ENCODE assay signal across 16 mouse cellular contexts in the genomic region with DNA sequence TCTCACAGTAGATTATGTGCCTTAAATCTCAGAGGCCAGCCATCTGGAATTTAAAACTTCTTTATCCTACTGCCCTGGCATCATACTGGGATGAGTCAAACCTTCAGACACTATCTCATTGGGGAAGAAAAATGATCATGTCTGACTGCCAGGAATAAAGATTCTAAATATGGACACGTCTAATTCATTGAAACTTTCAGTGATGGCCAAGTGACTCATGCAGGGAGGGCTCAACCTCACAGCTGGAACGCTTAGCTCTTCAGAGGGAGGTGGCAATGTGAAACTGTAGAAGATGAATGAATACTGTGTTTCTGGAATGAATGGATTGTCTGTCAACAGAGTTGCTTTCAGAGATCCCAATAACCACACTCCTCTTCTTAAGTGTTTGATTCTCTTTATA.
A peak's percentile ranks its signal among the peaks of the same experiment; 100 is the strongest.
DNase-seq lines count a peak whose midpoint lies in the region; ATAC-seq and TF ChIP-seq lines count a peak whose summit lies in the region.
"Had no signal": no experiment of that assay in that cellular context is flagged by ENCODE, and none has a peak within 500 bp of the region (broad histone marks: within the 10 kb centered on the region; RNA-seq: fewer than 3 reads in every experiment).

No protein-coding gene starts in this region.

- H3K27me3 ChIP-seq in kidney, postnatal 0 days (ENCODE audit: insufficient read depth, low read length) = no peaks in the 10 kb centered on the region
- no peaks in the 10 kb centered on the region for H3K27me3 ChIP-seq in kidney, embryonic 15.5 days
- H3K27me3 ChIP-seq: embryonic facial prominence, embryonic 12.5 days; forebrain, embryonic 13.5 days; heart, embryonic 13.5 days; hindbrain, embryonic 15.5 days had no signal

- 20% methylated on average over 2 of the region's 2 CpGs for WGBS in kidney, postnatal 0 days
- 17% methylated on average over 2 of the region's 2 CpGs for WGBS in kidney, embryonic 15.5 days

- no peaks in the 10 kb centered on the region for H3K36me3 ChIP-seq in kidney, postnatal 0 days (ENCODE audit: insufficient read depth, low read length)
- no peaks in the 10 kb centered on the region for H3K36me3 ChIP-seq in kidney, embryonic 15.5 days
- H3K36me3 ChIP-seq: embryonic facial prominence, embryonic 12.5 days; heart, embryonic 13.5 days; hindbrain, embryonic 15.5 days had no signal

- DNase-seq in kidney, postnatal 0 days (ENCODE audit: low spot score) = peak; percentile 13
- DNase-seq in 416B (ENCODE audit: low read depth) (peak; percentile 24), NIH3T3 (ENCODE audit: low read depth) (peak; percentile 12)
- peak; percentile 16 for DNase-seq in fibroblast of lung, adult 2 months (ENCODE audit: low read depth)
- no peak for DNase-seq in layer of hippocampus, adult 11-12 months (ENCODE audit: low spot score)
- no peak for DNase-seq in heart, adult 9 months (ENCODE audit: low spot score in 2 of 2)
- DNase-seq: cerebellum, adult 18-20 months; kidney, adult 8-10 months; spleen, adult 18-20 months had no signal

- no peak for TF ChIP-seq CTCF in kidney, postnatal 0 days (IDR thresholded peaks at IDR 0.05; ENCODE audit: low read depth)

- no peak overlapping the region for H3K4me2 ChIP-seq in kidney, postnatal 0 days (ENCODE audit: low read length)
- H3K4me2 ChIP-seq in kidney, embryonic 15.5 days = no peak overlapping the region
- H3K4me2 ChIP-seq: embryonic facial prominence, embryonic 12.5 days; forebrain, embryonic 13.5 days; heart, embryonic 13.5 days; hindbrain, embryonic 15.5 days had no signal

- H3K9ac ChIP-seq in kidney, postnatal 0 days (ENCODE audit: low read depth, low read length) = no peak overlapping the region
- no peak overlapping the region for H3K9ac ChIP-seq in kidney, embryonic 15.5 days
- H3K9ac ChIP-seq: embryonic facial prominence, embryonic 12.5 days; forebrain, embryonic 13.5 days; heart, embryonic 13.5 days; hindbrain, embryonic 15.5 days had no signal

- H3K4me3 ChIP-seq in kidney, postnatal 0 days (replicated peaks; ENCODE audit: low read depth, low read length) = no peak overlapping the region
- no peak overlapping the region for H3K4me3 ChIP-seq in kidney, embryonic 15.5 days (replicated peaks)
- H3K4me3 ChIP-seq: embryonic facial prominence, embryonic 12.5 days; forebrain, embryonic 13.5 days; heart, embryonic 13.5 days; hindbrain, embryonic 15.5 days; layer of hippocampus, adult 2 months had no signal

- H3K9me3 ChIP-seq in kidney, postnatal 0 days (replicated peaks; ENCODE audit: low read length) = no peaks in the 10 kb centered on the region
- H3K9me3 ChIP-seq in kidney, embryonic 15.5 days (replicated peaks) = no peaks in the 10 kb centered on the region
- H3K9me3 ChIP-seq: embryonic facial prominence, embryonic 12.5 days; forebrain, embryonic 13.5 days; heart, embryonic 13.5 days; hindbrain, embryonic 15.5 days had no signal

- no peak for ATAC-seq in kidney, postnatal 0 days (replicated peaks; ENCODE audit: low FRiP score, low read depth)
- ATAC-seq in kidney, embryonic 15.5 days (replicated peaks; ENCODE audit: low FRiP score) = no peak
- ATAC-seq: forebrain, embryonic 13.5 days had no signal

- H3K27ac ChIP-seq in kidney, postnatal 0 days = no peak overlapping the region
- no peak overlapping the region for H3K27ac ChIP-seq in kidney, embryonic 15.5 days
- H3K27ac ChIP-seq: embryonic facial prominence, embryonic 12.5 days; forebrain, embryonic 13.5 days; heart, embryonic 13.5 days; hindbrain, embryonic 15.5 days; layer of hippocampus, adult 2 months; macrophage had no signal

- H3K4me1 ChIP-seq in kidney, postnatal 0 days (replicated peaks; ENCODE audit: insufficient read depth, low read length) = no peaks in the 10 kb centered on the region
- H3K4me1 ChIP-seq in kidney, embryonic 15.5 days = no peaks in the 10 kb centered on the region
- H3K4me1 ChIP-seq: embryonic facial prominence, embryonic 12.5 days; forebrain, embryonic 13.5 days; heart, embryonic 13.5 days; hindbrain, embryonic 15.5 days had no signal

Comparison
In these comparisons a context has a peak if more than half of its experiments do, and no peak if none do; other contexts are left out.
1. DNase-seq: peak in kidney, postnatal 0 days (single experiment), 416B (single experiment), NIH3T3 (single experiment) and fibroblast of lung, adult 2 months (single experiment); none in layer of hippocampus, adult 11-12 months (single experiment) and heart, adult 9 months (0 of 2).